Mouse (Mus musculus): ENCODE data around the gene Zfp64. TPM values are rescaled to one million over a fixed set of nuclear protein-coding genes. Genes with fewer than 3 reads are reported as not detected.

Zfp64 gene
- polyA plus RNA-seq, 1 experiment from 2014 or later = 30.9 TPM

- Histone ChIP-seq H3K36me3 (no peaks in the 10 kb centered on the region), H3K4me1 (replicated peaks) (no peaks in the 10 kb centered on the region), H3K4me2 (no peak overlapping the region), H3K27ac (replicated peaks) (no peak overlapping the region), H3K4me3 (no peak overlapping the region), H3K9me3 (peaks cover 11% of the 10 kb centered on the region), H3K27me3 (no peaks in the 10 kb centered on the region), H3K9ac (no peak overlapping the region)
- ATAC-seq (ENCODE audit: low FRiP score, low read depth) = no peak
- WGBS = 95% methylated on average over 20 of the region's 20 CpGs
Observed at GRCm38 (mm10) chr2:168970131-168970530, 14.7 kb upstream of the Zfp64 start.

- Histone ChIP-seq H3K36me3 (no peaks in the 10 kb centered on the region), H3K9ac (no peak overlapping the region), H3K4me2 (no peak overlapping the region), H3K4me1 (replicated peaks) (no peaks in the 10 kb centered on the region), H3K27me3 (no peaks in the 10 kb centered on the region), H3K27ac (replicated peaks) (no peak overlapping the region), H3K9me3 (peaks cover 17% of the 10 kb centered on the region), H3K4me3 (no peak overlapping the region)
- no peak for ATAC-seq (ENCODE audit: low FRiP score, low read depth)
- WGBS = 84% methylated on average over 12 of the region's 12 CpGs
Observed at GRCm38 (mm10) chr2:168968136-168968925, 12.9 kb upstream of the Zfp64 start.

- 84% methylated on average over 6 of the region's 6 CpGs for WGBS
- Histone ChIP-seq H3K4me1 (replicated peaks) (no peaks in the 10 kb centered on the region), H3K4me2 (no peak overlapping the region), H3K27ac (replicated peaks) (no peak overlapping the region), H3K4me3 (no peak overlapping the region), H3K9ac (no peak overlapping the region), H3K36me3 (no peaks in the 10 kb centered on the region), H3K9me3 (peaks cover 17% of the 10 kb centered on the region), H3K27me3 (no peaks in the 10 kb centered on the region)
- no peak for ATAC-seq (ENCODE audit: low FRiP score, low read depth)
Observed at GRCm38 (mm10) chr2:168966525-168966924, 11.1 kb upstream of the Zfp64 start.

GRCm38 (mm10) chr2:168964849-168965248, 9.5 kb upstream of the Zfp64 start:
- Histone ChIP-seq H3K4me2 (no peak overlapping the region), H3K27me3 (no peaks in the 10 kb centered on the region), H3K27ac (replicated peaks) (no peak overlapping the region), H3K9ac (no peak overlapping the region), H3K36me3 (no peaks in the 10 kb centered on the region), H3K4me1 (replicated peaks) (no peaks in the 10 kb centered on the region), H3K9me3 (peaks cover 17% of the 10 kb centered on the region), H3K4me3 (no peak overlapping the region)
- WGBS = 98% methylated on average over 5 of the region's 5 CpGs
- no peak for ATAC-seq (ENCODE audit: low FRiP score, low read depth)

- no peaks in the 10 kb centered on the region for H3K27me3 ChIP-seq
- no peaks in the 10 kb centered on the region for H3K36me3 ChIP-seq
- WGBS = 86% methylated on average over 4 of the region's 4 CpGs
- ATAC-seq (ENCODE audit: low FRiP score, low read depth) = no peak
- no peak overlapping the region for H3K9ac ChIP-seq
- H3K4me1 ChIP-seq (replicated peaks) = no peaks in the 10 kb centered on the region
- no peak overlapping the region for H3K4me2 ChIP-seq
- H3K9me3 ChIP-seq = peaks cover 17% of the 10 kb centered on the region
- no peak overlapping the region for H3K27ac ChIP-seq (replicated peaks)
- no peak overlapping the region for H3K4me3 ChIP-seq
Observed at GRCm38 (mm10) chr2:168961729-168962666, 6.6 kb upstream of the Zfp64 start.

GRCm38 (mm10) chr2:168960814-168961213, 5.4 kb upstream of the Zfp64 start:
- Histone ChIP-seq H3K9ac (no peak overlapping the region), H3K4me2 (no peak overlapping the region), H3K27ac (replicated peaks) (no peak overlapping the region), H3K4me3 (no peak overlapping the region), H3K4me1 (replicated peaks) (peaks cover 3% of the 10 kb centered on the region; the same call in 1 of the 2 replicates), H3K9me3 (peaks cover 12% of the 10 kb centered on the region), H3K27me3 (no peaks in the 10 kb centered on the region), H3K36me3 (no peaks in the 10 kb centered on the region)
- no peak for ATAC-seq (ENCODE audit: low FRiP score, low read depth)
- 90% methylated on average over 3 of the region's 3 CpGs for WGBS

- no peaks in the 10 kb centered on the region for H3K36me3 ChIP-seq
- H3K9ac ChIP-seq = no peak overlapping the region
- no peak for ATAC-seq (ENCODE audit: low FRiP score, low read depth)
- no peak overlapping the region for H3K27ac ChIP-seq (replicated peaks)
- H3K4me1 ChIP-seq (replicated peaks) = peaks cover 9% of the 10 kb centered on the region
- H3K4me3 ChIP-seq = no peak overlapping the region
- peaks cover 4% of the 10 kb centered on the region; the same call in 1 of the 2 replicates for H3K9me3 ChIP-seq
- H3K27me3 ChIP-seq = no peaks in the 10 kb centered on the region
- no peak overlapping the region for H3K4me2 ChIP-seq
- WGBS = 82% methylated on average over 14 of the region's 14 CpGs
Observed at GRCm38 (mm10) chr2:168959339-168959885, 4.0 kb upstream of the Zfp64 start.

GRCm38 (mm10) chr2:168955850-168956346, 511 bp upstream of the Zfp64 start:
- Histone ChIP-seq H3K4me1 (replicated peaks) (peaks cover 20% of the 10 kb centered on the region), H3K27me3 (no peaks in the 10 kb centered on the region), H3K36me3 (0 out of 2 replicates have a peak, but pooled peaks cover 4% of the 10 kb centered on the region), H3K9ac (no peak overlapping the region), H3K4me3 (peak overlapping the region; percentile 82), H3K27ac (replicated peaks) (peak overlapping the region; percentile 83; the same call in 1 of the 2 replicates), H3K4me2 (peak overlapping the region; percentile 86), H3K9me3 (no peaks in the 10 kb centered on the region)
- 53% methylated on average over 10 of the region's 10 CpGs for WGBS
- peak; percentile 20; the same call in 1 of the 2 replicates for ATAC-seq (ENCODE audit: low FRiP score, low read depth)

- Histone ChIP-seq H3K9me3 (no peaks in the 10 kb centered on the region), H3K27ac (replicated peaks) (0 out of 2 replicates have a peak overlapping the region, but pooled peaks have one; percentile 83), H3K4me3 (peak overlapping the region; percentile 82), H3K4me1 (replicated peaks) (peaks cover 20% of the 10 kb centered on the region), H3K4me2 (peak overlapping the region; percentile 86), H3K36me3 (peaks cover 18% of the 10 kb centered on the region), H3K9ac (peak overlapping the region; percentile 84), H3K27me3 (no peaks in the 10 kb centered on the region)
- ATAC-seq (ENCODE audit: low FRiP score, low read depth) = no peak
- 14% methylated on average over 8 of the region's 8 CpGs for WGBS
Observed at GRCm38 (mm10) chr2:168954376-168954775, 1.0 kb downstream of the Zfp64 start.

- H3K9me3 ChIP-seq = no peaks in the 10 kb centered on the region
- H3K27ac ChIP-seq (replicated peaks) = no peak overlapping the region
- no peak overlapping the region for H3K4me2 ChIP-seq
- no peak overlapping the region for H3K4me3 ChIP-seq
- H3K9ac ChIP-seq = no peak overlapping the region
- H3K27me3 ChIP-seq = no peaks in the 10 kb centered on the region
- peaks cover 2% of the 10 kb centered on the region for H3K4me1 ChIP-seq (replicated peaks)
- WGBS = 82% methylated on average over 6 of the region's 6 CpGs
- H3K36me3 ChIP-seq = peaks cover 55% of the 10 kb centered on the region
- no peak for ATAC-seq (ENCODE audit: low FRiP score, low read depth)
Observed at GRCm38 (mm10) chr2:168948506-168948905, 6.9 kb downstream of the Zfp64 start.

GRCm38 (mm10) chr2:168947663-168948062, 7.7 kb downstream of the Zfp64 start:
- H3K27me3 ChIP-seq = no peaks in the 10 kb centered on the region
- peaks cover 59% of the 10 kb centered on the region for H3K36me3 ChIP-seq
- no peak for ATAC-seq (ENCODE audit: low FRiP score, low read depth)
- no peaks in the 10 kb centered on the region for H3K9me3 ChIP-seq
- H3K27ac ChIP-seq (replicated peaks) = no peak overlapping the region
- 100% methylated on average over 1 of the region's 1 CpGs for WGBS
- H3K4me3 ChIP-seq = no peak overlapping the region
- no peak overlapping the region for H3K9ac ChIP-seq
- no peak overlapping the region for H3K4me2 ChIP-seq
- no peaks in the 10 kb centered on the region for H3K4me1 ChIP-seq (replicated peaks)

All from hindbrain, embryonic 15.5 days (tissue).